Comparison of ENCODE assay signal across 24 mouse cellular contexts in genomic region chr1:63897556-63897955, GRCm38 (mm10).
"Had no signal": no experiment of that assay in that cellular context is flagged by ENCODE, and none has a peak within 500 bp of the region (broad histone marks: within the 10 kb centered on the region; RNA-seq: fewer than 3 reads in every experiment).

No protein-coding gene starts in this region.

- H3K27me3 ChIP-seq: limb, embryonic 13.5 days; liver, embryonic 12.5 days; liver, embryonic 15.5 days; lung, embryonic 15.5 days; neural tube, embryonic 13.5 days; stomach, embryonic 15.5 days had no signal

- H3K4me3 ChIP-seq: layer of hippocampus, adult 2 months; left cerebral cortex, adult 2 months; limb, embryonic 10.5 days; limb, embryonic 13.5 days; liver, embryonic 12.5 days; liver, embryonic 15.5 days; lung, embryonic 15.5 days; midbrain, embryonic 15.5 days; myocyte; neural tube, embryonic 13.5 days; stomach, embryonic 15.5 days had no signal

- H3K27ac ChIP-seq: kidney, postnatal 0 days; layer of hippocampus, adult 2 months; limb, embryonic 10.5 days; limb, embryonic 13.5 days; liver, embryonic 12.5 days; liver, embryonic 15.5 days; lung, embryonic 15.5 days; midbrain, embryonic 15.5 days; neural tube, embryonic 13.5 days; stomach, embryonic 15.5 days had no signal

- H3K4me2 ChIP-seq: limb, embryonic 13.5 days; liver, embryonic 12.5 days; liver, embryonic 15.5 days; lung, embryonic 15.5 days; midbrain, embryonic 11.5 days; midbrain, embryonic 15.5 days; neural tube, embryonic 13.5 days; stomach, embryonic 15.5 days had no signal

- H3K36me3 ChIP-seq: limb, embryonic 10.5 days; limb, embryonic 13.5 days; liver, embryonic 12.5 days; liver, embryonic 15.5 days; lung, embryonic 15.5 days; midbrain, embryonic 15.5 days; neural tube, embryonic 13.5 days; stomach, embryonic 15.5 days had no signal

- H3K9ac ChIP-seq: limb, embryonic 13.5 days; liver, embryonic 12.5 days; liver, embryonic 15.5 days; lung, embryonic 15.5 days; midbrain, embryonic 15.5 days; neural tube, embryonic 13.5 days; stomach, embryonic 15.5 days had no signal

- ATAC-seq: liver, embryonic 12.5 days; midbrain, embryonic 15.5 days had no signal

- DNase-seq: kidney, adult 2 months; kidney, postnatal 25 days; layer of hippocampus, adult 9-11 months; layer of hippocampus, postnatal 36 days; liver; lung, adult 18-20 months; lung, postnatal 10 days; lung, postnatal 4 days; right cerebral cortex, postnatal 25 days; spleen, adult 18-20 months; thymus, postnatal 25 days had no signal

- H3K4me1 ChIP-seq: limb, embryonic 13.5 days; liver, embryonic 12.5 days; liver, embryonic 15.5 days; lung, embryonic 15.5 days; stomach, embryonic 15.5 days had no signal

- H3K9me3 ChIP-seq: limb, embryonic 10.5 days; limb, embryonic 13.5 days; liver, embryonic 12.5 days; liver, embryonic 15.5 days; lung, embryonic 15.5 days; midbrain, embryonic 15.5 days; neural tube, embryonic 13.5 days; stomach, embryonic 15.5 days had no signal
